Mouse (Mus musculus) CD4-positive, CD25-positive, alpha-beta regulatory T cell, adult 2 months (primary cell): ENCODE data around the gene Krt14.
"Not testable (repeated sequence)": the region's sequence is repeated elsewhere in the genome, so short reads cannot be mapped to it uniquely, and the experiment has no call there.

ENCODE experiments used
- DNase-seq: peaks from one replicate; pipeline ENCODE4 v3.0.0-alpha.2; 2012; ENCODE audit warnings: low read depth, low spot score

Gene Krt14

DNA sequence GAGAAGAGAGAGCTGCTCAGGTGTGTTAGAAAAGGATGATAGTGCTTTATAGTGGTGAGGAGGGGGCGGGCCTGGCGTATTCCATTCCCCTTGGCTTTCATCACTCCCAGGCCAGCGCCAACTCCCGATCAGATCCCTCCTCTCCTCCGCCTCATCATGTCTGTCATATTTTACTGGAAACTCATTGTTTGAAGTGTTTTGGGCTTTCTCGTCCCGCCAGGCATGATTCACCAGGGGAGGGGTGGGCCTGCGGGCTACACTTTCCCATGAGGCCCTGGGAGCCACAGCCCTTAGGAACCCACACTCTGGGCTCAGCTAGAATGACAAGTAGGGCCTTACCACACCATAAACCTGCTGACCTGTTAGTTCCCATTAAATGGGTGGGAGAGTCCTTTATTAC, at the start of gene Krt14:
TSS of gene Krt14 (minus strand) at position 51 of the 400 bp plus-strand sequence.
- no peak for DNase-seq

DNA sequence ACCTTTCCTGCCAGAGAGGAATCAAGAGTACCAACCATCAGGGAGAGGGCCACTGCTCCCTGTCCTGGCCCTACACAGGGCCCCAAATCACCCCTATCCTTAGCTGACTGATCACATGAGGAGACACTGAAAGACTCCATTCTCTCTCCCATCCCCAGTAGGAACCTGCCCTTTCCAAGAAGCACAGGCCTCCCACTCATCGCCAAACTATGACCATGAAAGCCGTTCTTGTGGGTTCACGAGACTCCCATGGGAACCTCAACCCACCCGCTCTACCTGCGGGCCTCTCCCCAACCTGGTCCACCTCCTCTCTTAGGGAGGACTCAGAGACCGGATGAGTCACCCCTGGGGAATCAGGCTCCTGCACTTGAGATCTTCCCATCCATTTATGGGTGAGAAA, 48.2 kb upstream of the Krt14 start:
- no peak for DNase-seq

- no peak for DNase-seq
These were observed 47.2 kb upstream of the Krt14 start for GRCm38 (mm10) chr11:100254360-100255090.

DNA sequence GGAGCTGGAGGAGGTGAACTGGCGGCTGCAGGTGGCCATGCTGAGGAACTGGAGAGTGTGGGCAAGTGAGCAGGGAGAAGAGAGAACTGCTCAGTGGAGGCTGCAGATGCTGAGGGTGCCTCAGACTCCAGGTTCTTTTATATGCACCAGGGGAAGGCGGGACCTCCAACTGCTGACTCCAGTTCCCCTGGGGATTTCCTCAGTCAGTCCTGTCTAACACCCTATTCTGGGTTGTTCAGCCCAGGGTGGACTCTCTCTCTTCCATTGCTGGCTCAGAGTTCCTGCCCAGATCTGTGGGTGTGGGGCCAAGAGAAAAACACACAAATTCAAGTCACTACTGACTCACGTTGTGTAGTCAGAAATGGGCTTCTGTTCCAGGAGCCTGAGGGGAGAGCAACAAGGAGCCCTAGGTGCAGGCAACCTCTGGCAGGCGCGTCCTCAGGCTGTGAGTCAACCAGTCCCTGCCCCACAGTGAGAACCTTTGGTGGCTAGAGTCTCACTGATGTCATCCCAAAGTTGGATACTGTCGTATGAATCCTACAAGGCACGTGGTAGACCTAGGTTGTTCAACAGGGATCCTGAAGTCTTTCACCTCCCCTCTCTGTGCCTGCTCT, 41.6 kb upstream of the Krt14 start, which contains the start of gene Krt16:
TSS of gene Krt16 (minus strand) at position 51 of the 614 bp plus-strand sequence.
- no peak for DNase-seq

- DNase-seq: not testable (repeated sequence)
These were observed 39.1 kb upstream of the Krt14 start for GRCm38 (mm10) chr11:100246471-100246870.

DNA sequence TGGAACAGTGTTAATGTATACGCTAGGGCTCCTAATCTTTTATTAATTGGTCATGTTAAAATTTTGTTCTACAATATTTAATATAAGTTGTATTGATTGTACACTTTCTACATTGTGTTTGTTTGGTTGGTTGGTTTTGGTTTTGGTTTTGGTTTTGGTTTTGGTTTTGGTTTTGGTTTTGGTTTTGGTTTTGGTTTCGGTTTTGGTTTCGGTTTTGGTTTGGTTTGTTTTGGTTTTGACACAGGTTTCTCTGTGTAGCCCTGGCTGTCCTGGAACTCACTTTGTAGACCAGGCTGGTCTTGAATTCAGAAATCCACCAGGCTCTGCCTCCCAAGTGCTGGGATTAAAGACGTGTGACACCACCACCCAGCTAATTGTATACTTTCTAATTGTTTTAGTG, 32.9 kb upstream of the Krt14 start:
- DNase-seq: peak; percentile 12

GRCm38 (mm10) chr11:100221741-100222140, 14.4 kb upstream of the Krt14 start:
- DNase-seq: no peak

DNA sequence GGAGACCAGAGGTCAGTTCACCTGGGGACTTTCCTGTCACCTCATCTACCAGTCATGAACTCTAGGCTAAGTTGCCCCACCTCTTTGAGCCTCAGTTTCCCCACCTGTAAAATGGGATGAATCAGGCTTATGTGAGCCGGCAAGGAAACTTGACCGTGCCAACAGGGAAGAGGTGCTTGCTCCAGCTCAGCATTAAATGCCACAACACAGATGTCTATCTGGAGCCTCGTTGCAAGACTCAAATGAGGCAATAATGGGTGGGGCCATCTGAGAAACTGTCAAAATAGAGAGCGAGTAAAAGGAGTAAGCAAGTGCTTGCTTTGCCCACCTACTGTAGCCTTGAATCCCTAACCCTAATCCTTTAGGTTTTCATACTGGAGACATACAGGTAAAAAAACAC, 12.0 kb upstream of the Krt14 start:
- no peak for DNase-seq

GRCm38 (mm10) chr11:100208542-100208941, 1.2 kb upstream of the Krt14 start:
- no peak for DNase-seq

DNA sequence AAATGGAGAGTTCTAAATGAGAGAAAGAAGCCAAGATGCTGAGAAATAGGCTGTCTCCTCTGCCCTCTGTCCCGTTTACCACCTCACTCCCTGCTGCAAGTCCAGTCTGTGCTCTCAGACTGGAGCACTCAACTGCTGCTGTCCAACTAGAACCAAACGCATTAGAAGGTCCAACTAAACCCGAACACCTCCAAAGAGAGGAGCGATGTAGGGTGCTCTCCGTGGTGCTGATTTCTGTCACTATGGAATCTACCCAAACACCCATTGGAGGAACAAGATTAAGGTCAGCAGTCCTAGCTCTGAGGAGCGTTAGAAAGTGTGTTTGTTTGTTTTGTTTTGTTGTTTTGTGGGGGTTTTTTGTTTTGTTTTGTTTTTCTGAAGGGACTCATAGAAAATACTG, 3.9 kb downstream of the Krt14 start:
- no peak for DNase-seq

DNA sequence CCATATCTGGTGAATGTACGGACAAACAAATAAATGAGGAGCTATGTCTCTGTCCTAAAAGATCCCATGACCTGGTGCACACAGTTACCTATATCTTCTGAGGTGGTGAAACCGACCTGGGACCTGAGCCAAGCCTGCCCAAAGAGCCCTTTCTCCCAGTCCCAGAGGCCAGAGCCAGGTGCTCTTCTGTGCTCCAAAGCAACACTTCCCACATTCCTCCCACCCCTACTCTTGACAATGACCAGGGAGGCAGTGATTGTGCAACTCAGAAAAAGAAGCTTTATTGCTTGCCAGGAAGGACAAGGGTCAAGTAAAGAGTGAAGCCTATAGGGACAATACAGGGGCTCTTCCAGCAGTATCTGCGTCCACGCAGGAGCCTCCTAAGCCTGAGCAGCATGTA, 4.4 kb downstream of the Krt14 start:
- no peak for DNase-seq

GRCm38 (mm10) chr11:100200104-100200820, 7.1 kb downstream of the Krt14 start:
- peak; percentile 22 for DNase-seq

- DNase-seq: no peak
These were observed 8.7 kb downstream of the Krt14 start for GRCm38 (mm10) chr11:100198666-100199065.

GRCm38 (mm10) chr11:100192992-100193391, 14.4 kb downstream of the Krt14 start, which contains the start of gene Krt9:
Gene Krt9 (minus strand): TSS chr11:100193246.
- DNase-seq: no peak

DNA sequence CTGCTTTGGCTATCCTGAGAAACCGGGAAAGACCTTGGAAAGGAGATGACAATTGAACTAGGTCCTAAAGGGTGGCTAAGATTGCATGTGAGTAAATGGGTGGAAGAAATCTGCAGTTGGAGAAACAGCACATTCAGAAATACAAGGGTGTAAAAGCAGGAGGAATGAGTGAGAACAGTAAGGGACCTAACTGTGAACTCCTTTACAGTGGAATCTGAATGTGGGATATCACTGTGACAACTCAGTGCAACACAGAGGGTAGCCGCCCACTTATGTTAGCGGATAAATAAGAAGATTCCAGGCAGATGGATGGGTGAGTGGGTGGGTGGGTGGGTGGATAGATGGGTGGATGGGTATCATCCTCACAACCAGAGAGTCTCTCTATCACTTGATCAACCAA, 15.5 kb downstream of the Krt14 start:
- no peak for DNase-seq

GRCm38 (mm10) chr11:100186736-100187135, 20.6 kb downstream of the Krt14 start:
- no peak for DNase-seq

- DNase-seq: no peak
These were observed 25.6 kb downstream of the Krt14 start for GRCm38 (mm10) chr11:100181725-100182124.

- DNase-seq: no peak
These were observed 28.1 kb downstream of the Krt14 start for GRCm38 (mm10) chr11:100179260-100179659.

- DNase-seq: no peak
These were observed 29.0 kb downstream of the Krt14 start for GRCm38 (mm10) chr11:100178307-100178706.

GRCm38 (mm10) chr11:100176791-100177190, 30.6 kb downstream of the Krt14 start:
- DNase-seq: no peak

GRCm38 (mm10) chr11:100168765-100169762, 38.3 kb downstream of the Krt14 start:
- peak; percentile 63 for DNase-seq
